Mouse (Mus musculus) heart, adult 2 months (tissue): Measurements from ENCODE around the gene Podnl1.

Experiments
- EP300 ChIP-seq: fragments of 200-500 bp; IDR thresholded peaks from 2 replicates; pipeline ENCODE4 v1.6.1; 2011; ENCODE audit warnings: low read depth, low read length, control low read depth; ENCODE audit not compliant: insufficient read depth
- POLR2A ChIP-seq: fragments of 200-500 bp; IDR thresholded peaks from 2 replicates; pipeline ENCODE4 v1.6.1; 2011; ENCODE audit warnings: mild to moderate bottlenecking, low read depth, low read length, control low read depth; ENCODE audit not compliant: insufficient read depth

DNA sequence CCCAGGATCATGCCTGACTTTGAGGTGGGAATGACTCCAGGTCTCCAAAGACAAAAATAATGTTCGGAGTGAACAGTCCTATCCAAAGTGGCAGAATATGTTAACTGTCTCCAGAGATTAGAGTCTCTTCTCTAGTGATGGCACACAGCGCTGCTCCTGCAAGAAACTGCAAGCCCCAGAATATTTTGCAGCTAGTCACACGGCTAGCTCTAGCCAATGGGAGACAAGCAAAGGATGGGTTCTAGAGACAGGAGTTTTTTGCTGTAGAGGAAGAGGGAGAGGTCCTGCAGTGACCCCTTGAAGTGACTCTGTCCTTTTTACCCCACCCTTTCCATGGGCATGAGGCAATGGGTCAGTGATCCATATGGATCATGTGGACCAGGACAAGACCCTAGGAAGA, 12.1 kb downstream of the Podnl1 start:
- no peak for TF ChIP-seq POLR2A
- no peak for TF ChIP-seq EP300
